Mouse (Mus musculus): ENCODE measurements around the gene Ap4b1.

- no peak for TF ChIP-seq CHD2 (IDR thresholded peaks at IDR 0.05; ENCODE audit: low read depth, low read length)
- no peak for TF ChIP-seq ZNF384 (IDR thresholded peaks at IDR 0.05; ENCODE audit: low read depth, low read length)
Measured at GRCm38 (mm10) chr3:103835951-103836310, 26.6 kb downstream of the Ap4b1 start.

Measured in ES-E14 (cell line).